Mouse (Mus musculus): ENCODE results near the gene Ces2b. TPM values are rescaled to one million over a fixed set of nuclear protein-coding genes. Genes with fewer than 3 reads are reported as not detected.

The Ces2b gene
- polyA plus RNA-seq, 1 experiment from 2014 or later, result 0.20 TPM

Other genes with a start within 250 kb of the Ces2b start
- 11.9 and 14.2 TPM in 2 replicates for gene Pdp2, start 240.1 kb upstream of the Ces2b start, polyA plus RNA-seq (2014; fragmentation: Nextera tagmentation; extraction: Ambion mirVana)
- gene Cdh16, start 207.2 kb upstream of the Ces2b start, polyA plus RNA-seq (2014; fragmentation: Nextera tagmentation; extraction: Ambion mirVana), result not detected in 2 replicates
- 2.1 and 3.0 TPM in 2 replicates for gene Rrad, start 200.2 kb upstream of the Ces2b start, polyA plus RNA-seq (2014; fragmentation: Nextera tagmentation; extraction: Ambion mirVana)
- gene Ciao2b, start 189.6 kb upstream of the Ces2b start, polyA plus RNA-seq (2014; fragmentation: Nextera tagmentation; extraction: Ambion mirVana), result 136 and 154 TPM in 2 replicates
- not detected in 2 replicates for gene Ces2a, start 97.6 kb upstream of the Ces2b start, polyA plus RNA-seq (2014; fragmentation: Nextera tagmentation; extraction: Ambion mirVana)
- not detected in 2 replicates for gene Ces2c, start 15.5 kb downstream of the Ces2b start, polyA plus RNA-seq (2014; fragmentation: Nextera tagmentation; extraction: Ambion mirVana)
- not detected in 2 replicates for gene Ces2e, start 94.7 kb downstream of the Ces2b start, polyA plus RNA-seq (2014; fragmentation: Nextera tagmentation; extraction: Ambion mirVana)
- not detected in 2 replicates for gene Ces2f, start 115.8 kb downstream of the Ces2b start, polyA plus RNA-seq (2014; fragmentation: Nextera tagmentation; extraction: Ambion mirVana)
- gene Ces2g, start 130.1 kb downstream of the Ces2b start, polyA plus RNA-seq (2014; fragmentation: Nextera tagmentation; extraction: Ambion mirVana), result 0.05 and 0.09 TPM in 2 replicates
- gene Ces2h, start 169.3 kb downstream of the Ces2b start, polyA plus RNA-seq (2014; fragmentation: Nextera tagmentation; extraction: Ambion mirVana), result not detected in 2 replicates
- not detected in 2 replicates for gene Ces3a, start 217.0 kb downstream of the Ces2b start, polyA plus RNA-seq (2014; fragmentation: Nextera tagmentation; extraction: Ambion mirVana)

All from forebrain, embryonic 14.5 days (tissue).